Mouse (Mus musculus) G1E (cell line): ENCODE measurements around the gene Dnajb4.

ENCODE experiments used
- CTCF ChIP-seq: IDR thresholded peaks from 2 replicates; pipeline ENCODE4 v1.5.1; 2012; ENCODE audit warnings: low read depth, low read length, inconsistent platforms, mixed read lengths
- GATA1 ChIP-seq: IDR thresholded peaks from 2 replicates; pipeline ENCODE4 v1.6.1; 2012; ENCODE audit warnings: borderline replicate concordance, low read length, inconsistent platforms, mixed read lengths
- GATA2 ChIP-seq: IDR thresholded peaks from 2 replicates; pipeline ENCODE4 v1.6.1; 2012; ENCODE audit warnings: low read depth, low read length, inconsistent platforms, borderline replicate concordance
- POLR2AphosphoS5 ChIP-seq: IDR thresholded peaks from 2 replicates; pipeline ENCODE4 v1.6.1; 2012; ENCODE audit warnings: low read depth, low read length, inconsistent platforms; ENCODE audit not compliant: insufficient replicate concordance
- TAL1 ChIP-seq: conservative IDR thresholded peaks from 2 replicates; pipeline ENCODE4 v1.6.1; 2012; ENCODE audit warnings: low read depth, low read length, inconsistent platforms, mixed read lengths

DNA sequence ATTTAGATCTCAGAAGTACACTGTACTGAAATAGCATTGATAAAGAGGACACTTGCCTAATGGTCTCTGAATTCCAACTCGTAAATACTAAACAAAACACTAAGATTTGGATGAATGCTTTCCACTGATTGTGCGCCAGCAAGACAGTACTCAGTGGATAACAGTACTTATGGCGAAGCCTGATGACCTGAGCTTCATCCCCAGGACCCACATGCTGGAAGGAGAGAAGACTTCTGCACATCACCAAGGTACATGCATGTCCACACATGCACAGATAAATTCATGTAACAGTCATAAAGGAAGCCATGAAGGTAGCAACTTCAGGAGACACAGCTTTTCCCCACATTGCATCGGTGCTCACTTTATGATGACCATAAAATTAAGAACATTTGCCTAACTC is 31.3 kb downstream of the Dnajb4 start:
- TF ChIP-seq CTCF, result no peak
- TF ChIP-seq TAL1, result no peak
- TF ChIP-seq GATA1, result no peak
- no peak for TF ChIP-seq GATA2
- TF ChIP-seq POLR2AphosphoS5, result no peak
